ENCODE assay signal across 12 mouse cellular contexts in the genomic region with DNA sequence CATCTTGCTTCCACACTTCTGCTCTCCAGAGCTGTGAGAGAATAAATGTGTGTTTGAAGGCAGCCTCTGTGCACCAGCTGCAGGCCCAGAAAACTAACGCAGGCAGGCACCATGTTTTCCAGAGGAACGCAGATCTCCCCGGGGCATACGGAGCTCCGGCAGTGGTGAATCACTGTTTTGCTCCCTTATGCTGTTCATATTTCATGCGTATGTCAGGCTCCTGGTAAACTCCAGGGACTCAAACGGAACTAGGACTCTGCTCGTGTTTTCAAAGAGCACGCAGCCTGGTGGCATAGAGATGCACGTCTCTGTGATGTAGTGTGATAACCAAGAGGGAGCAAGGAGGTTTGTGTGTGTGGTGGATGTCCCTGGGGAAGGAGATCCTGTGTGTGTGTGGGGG. TPM values are rescaled to one million over a fixed set of nuclear protein-coding genes. Genes with fewer than 3 reads are reported as not detected.
DNase-seq lines count a peak whose midpoint lies in the region; ATAC-seq and TF ChIP-seq lines count a peak whose summit lies in the region.
"Had no signal": no experiment of that assay in that cellular context is flagged by ENCODE, and none has a peak within 500 bp of the region (broad histone marks: within the 10 kb centered on the region; RNA-seq: fewer than 3 reads in every experiment).

No protein-coding gene starts in this region.

- no peaks in the 10 kb centered on the region for H3K27me3 ChIP-seq in stomach, postnatal 0 days (ENCODE audit: control insufficient read depth, insufficient read depth, low read length)
- H3K27me3 ChIP-seq: midbrain, embryonic 12.5 days; Patski had no signal

- intact Hi-C loops in left cerebral cortex, postnatal 36 days (cut with DNase I), result no loop called here

- 0 out of 2 replicates have a peak, but pooled peaks have one; percentile 2 for TF ChIP-seq CTCF in stomach, postnatal 0 days (IDR thresholded peaks at IDR 0.05; ENCODE audit: low read depth)

- no peaks in the 10 kb centered on the region for H3K4me1 ChIP-seq in stomach, postnatal 0 days (replicated peaks; ENCODE audit: control insufficient read depth, insufficient read depth)

- WGBS in stomach, postnatal 0 days, result 37% methylated on average over 10 of the region's 10 CpGs

- no peak for TF ChIP-seq EP300 in stomach, postnatal 0 days (optimal IDR thresholded peaks at IDR 0.05)

- ATAC-seq in stomach, postnatal 0 days (ENCODE audit: low FRiP score, low TSS enrichment), result no peak

- H3K27ac ChIP-seq in stomach, postnatal 0 days (replicated peaks), result no peak overlapping the region
- H3K27ac ChIP-seq: midbrain, embryonic 12.5 days had no signal

- no peak overlapping the region for H3K4me3 ChIP-seq in stomach, postnatal 0 days (ENCODE audit: low read depth, low read length)
- H3K4me3 ChIP-seq: midbrain, embryonic 12.5 days had no signal

- DNase-seq in adrenal gland, adult (ENCODE audit: inconsistent age in 2 of 2, low spot score in 1 of 2), result peak; percentile 69 to 80
- no peak for DNase-seq in adrenal gland, adult 8-10 months
- peak; percentile 43 for DNase-seq in right cerebral cortex, adult 18-20 months
- DNase-seq in right cerebral cortex, postnatal 4 days, result no peak
- peak; percentile 27 to 31 for DNase-seq in left cerebral cortex, postnatal 36 days (ENCODE audit: low spot score in 2 of 2)
- DNase-seq in stomach, postnatal 0 days (ENCODE audit: low spot score), result no peak
- no peak for DNase-seq in c-Kit-positive CD71-positive TER-119-positive erythroid progenitor cells, embryonic 14.5 days (ENCODE audit: low spot score)
- no peak for DNase-seq in embryo, embryonic 10.5 days (ENCODE audit: low spot score)
- DNase-seq: cerebellum, adult 8-10 months had no signal

- peaks cover 5% of the 10 kb centered on the region for H3K36me3 ChIP-seq in stomach, postnatal 0 days (ENCODE audit: control insufficient read depth, insufficient read depth, low read length)

- no peaks in the 10 kb centered on the region for H3K9me3 ChIP-seq in stomach, postnatal 0 days (ENCODE audit: control insufficient read depth, low read length)
- H3K9me3 ChIP-seq: midbrain, embryonic 12.5 days had no signal

- H3K9ac ChIP-seq in stomach, postnatal 0 days (ENCODE audit: low read length), result no peak overlapping the region
- H3K9ac ChIP-seq: midbrain, embryonic 12.5 days had no signal

- no peak overlapping the region for H3K4me2 ChIP-seq in stomach, postnatal 0 days (replicated peaks; ENCODE audit: low read depth)
- H3K4me2 ChIP-seq: liver, embryonic 11.5 days; midbrain, embryonic 12.5 days had no signal

RNA-seq across cellular contexts. Expression of a gene that starts 23.4 kb away (rescaled TPM):
- total RNA-seq in adrenal gland, adult 8-10 months (2022), result 100 to 1,000 TPM in 3 of 4 experiments, 10 to 100 TPM in 1; 95.3 to 315 (median 114) TPM
- 100 to 1,000 TPM; 322 to 355 TPM for total RNA-seq in left cerebral cortex, postnatal 36 days (2021)
- 11.7 and 13.4 TPM in 2 replicates for polyA plus RNA-seq in stomach, postnatal 0 days (2015; fragmentation: Nextera tagmentation; extraction: Ambion mirVana)

Comparison
In these comparisons a context has a peak if more than half of its experiments do, and no peak if none do; other contexts are left out.
1. DNase-seq: peak in adrenal gland, adult (2 of 2), right cerebral cortex, adult 18-20 months (single experiment) and left cerebral cortex, postnatal 36 days (2 of 2); none in adrenal gland, adult 8-10 months (single experiment), right cerebral cortex, postnatal 4 days (single experiment), stomach, postnatal 0 days (single experiment), c-Kit-positive CD71-positive TER-119-positive erythroid progenitor cells, embryonic 14.5 days (single experiment) and embryo, embryonic 10.5 days (single experiment).